Mouse (Mus musculus) layer of hippocampus, adult 8-10 months (tissue): ENCODE data around the gene Dnmt3b. TPM values are rescaled to one million over a fixed set of nuclear protein-coding genes. Genes with fewer than 3 reads are reported as not detected.
"Not testable (repeated sequence)": the region's sequence is repeated elsewhere in the genome, so short reads cannot be mapped to it uniquely, and the experiment has no call there.

Experiments used
- DNase-seq, 2 experiments: peaks; one replicate each; pipeline ENCODE4 v3.0.0; 2022; ENCODE audit warnings: low spot score in 2 of 2
- total RNA-seq, 4 experiments: library from RNA; stranded (reverse); gene quantifications; 2 replicates each; pipeline ENCODE4 v1.2.4; 2022

The Dnmt3b gene
- total RNA-seq, 4 experiments from 2014 or later: 0.41 to 2.6 (median 2.0) TPM

- no peak for DNase-seq
Measured at GRCm38 (mm10) chr2:153633259-153633658, 16.0 kb upstream of the Dnmt3b start.

GRCm38 (mm10) chr2:153638977-153639680 is 10.1 kb upstream of the Dnmt3b start:
- no peak for DNase-seq

- no peak for DNase-seq
Measured at GRCm38 (mm10) chr2:153642496-153642895, 6.8 kb upstream of the Dnmt3b start.

GRCm38 (mm10) chr2:153642999-153643398 is 6.3 kb upstream of the Dnmt3b start:
- no peak for DNase-seq

- no peak for DNase-seq
Measured at GRCm38 (mm10) chr2:153648773-153649297, 415 bp upstream of the Dnmt3b start.

- DNase-seq: no peak
Measured at GRCm38 (mm10) chr2:153650014-153650687, 901 bp downstream of the Dnmt3b start.

GRCm38 (mm10) chr2:153651681-153652080 is 2.4 kb downstream of the Dnmt3b start:
- no peak for DNase-seq

GRCm38 (mm10) chr2:153657659-153658058 is 8.4 kb downstream of the Dnmt3b start:
- not testable (repeated sequence) for DNase-seq

- DNase-seq: no peak
Measured at GRCm38 (mm10) chr2:153660616-153661015, 11.4 kb downstream of the Dnmt3b start.

GRCm38 (mm10) chr2:153665401-153665800 is 16.2 kb downstream of the Dnmt3b start:
- DNase-seq: no peak

GRCm38 (mm10) chr2:153668754-153669376 is 19.6 kb downstream of the Dnmt3b start:
- DNase-seq: peak in 1 of 2 experiments; percentile 15

- peak in 1 of 2 experiments; percentile 6 for DNase-seq
Measured at GRCm38 (mm10) chr2:153670111-153670510, 20.9 kb downstream of the Dnmt3b start.

- DNase-seq: no peak
Measured at GRCm38 (mm10) chr2:153672619-153673018, 23.4 kb downstream of the Dnmt3b start.

GRCm38 (mm10) chr2:153675364-153675763 is 26.1 kb downstream of the Dnmt3b start:
- DNase-seq: not testable (repeated sequence)

GRCm38 (mm10) chr2:153676944-153677343 is 27.7 kb downstream of the Dnmt3b start:
- DNase-seq: no peak

- DNase-seq: no peak
Measured at GRCm38 (mm10) chr2:153677550-153677949, 28.3 kb downstream of the Dnmt3b start.

- peak in 1 of 2 experiments; percentile 28 for DNase-seq
Measured at GRCm38 (mm10) chr2:153679959-153680358, 30.7 kb downstream of the Dnmt3b start.

- not testable (repeated sequence) for DNase-seq
Measured at GRCm38 (mm10) chr2:153693413-153693812, 44.2 kb downstream of the Dnmt3b start.

GRCm38 (mm10) chr2:153694462-153695085 is 45.3 kb downstream of the Dnmt3b start:
- peak in 1 of 2 experiments; percentile 14 for DNase-seq

- DNase-seq: no peak
Measured at GRCm38 (mm10) chr2:153696352-153696751, 47.1 kb downstream of the Dnmt3b start, which contains the start of gene Dnmt3c. TSS of gene Dnmt3c (plus strand) at chr2:153696652.

- no peak for DNase-seq
Measured at GRCm38 (mm10) chr2:153703389-153703788, 54.1 kb downstream of the Dnmt3b start.
